Mouse (Mus musculus): ENCODE measurements around the gene Zfp646.
"Not testable (repeated sequence)": the region's sequence is repeated elsewhere in the genome, so short reads cannot be mapped to it uniquely, and the experiment has no call there.

Gene Zfp646

DNA sequence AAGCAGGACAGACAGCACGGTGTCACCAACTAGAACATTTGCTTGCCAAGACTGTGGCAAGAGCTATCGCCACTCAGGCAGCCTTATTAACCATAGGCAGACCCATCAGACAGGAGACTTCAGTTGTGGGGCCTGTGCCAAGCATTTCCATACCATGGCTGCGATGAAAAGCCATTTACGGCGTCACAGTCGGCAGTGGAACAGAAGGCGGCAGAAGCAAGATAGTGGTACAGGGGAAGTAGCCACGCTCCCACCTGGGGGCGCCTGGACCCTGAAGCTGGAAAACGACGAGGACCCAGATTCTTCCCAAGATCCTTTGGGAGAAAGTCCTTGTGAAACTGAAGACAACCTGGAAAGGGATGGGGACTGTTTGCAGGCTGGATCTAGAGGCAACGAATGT lies 4.4 kb downstream of the Zfp646 start:
- DNase-seq (ENCODE audit: low spot score in 2 of 2), result no peak

DNA sequence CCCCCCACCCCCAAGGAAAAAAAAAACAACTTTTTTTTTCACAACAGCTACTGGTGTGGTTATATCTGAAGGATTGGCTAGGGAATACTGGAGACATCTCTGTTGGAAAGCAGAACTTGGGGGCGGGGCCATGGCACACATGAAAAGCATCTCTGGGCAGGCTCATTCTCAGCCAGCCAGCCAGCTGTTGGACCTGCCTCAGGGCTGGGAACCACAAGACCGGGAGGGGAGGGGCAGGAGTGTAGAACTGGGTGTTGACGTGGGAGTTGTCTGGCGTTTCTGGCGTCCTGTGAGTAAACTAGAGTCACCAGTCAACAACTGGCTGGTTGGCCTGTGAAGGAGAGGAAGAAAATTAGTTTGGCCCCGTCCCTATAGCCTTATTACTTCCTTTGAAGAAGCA lies 9.9 kb downstream of the Zfp646 start:
- DNase-seq (ENCODE audit: low spot score in 2 of 2), result peak in 1 of 2 experiments; percentile 62

DNA sequence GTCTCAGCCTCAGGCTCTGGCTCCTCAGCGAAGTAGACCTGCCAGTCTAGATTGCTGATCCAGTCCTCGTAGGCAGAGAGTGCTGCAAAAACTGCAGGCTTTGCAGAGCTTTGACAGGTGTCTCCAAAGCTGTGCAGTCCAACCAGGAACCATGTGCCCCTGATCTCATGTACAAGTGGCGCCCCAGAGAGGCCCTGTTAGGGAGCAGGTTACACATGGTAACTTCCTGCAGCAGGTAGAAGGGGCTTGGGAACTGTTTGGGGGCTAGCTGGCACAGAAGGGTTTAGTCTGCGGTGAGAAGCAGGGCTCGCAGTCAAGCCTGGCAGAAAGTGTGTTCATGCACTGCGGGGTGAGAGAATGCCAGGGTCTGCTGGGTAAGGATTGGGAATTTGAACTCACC lies 10.5 kb downstream of the Zfp646 start:
- DNase-seq (ENCODE audit: low spot score in 2 of 2), result no peak

DNA sequence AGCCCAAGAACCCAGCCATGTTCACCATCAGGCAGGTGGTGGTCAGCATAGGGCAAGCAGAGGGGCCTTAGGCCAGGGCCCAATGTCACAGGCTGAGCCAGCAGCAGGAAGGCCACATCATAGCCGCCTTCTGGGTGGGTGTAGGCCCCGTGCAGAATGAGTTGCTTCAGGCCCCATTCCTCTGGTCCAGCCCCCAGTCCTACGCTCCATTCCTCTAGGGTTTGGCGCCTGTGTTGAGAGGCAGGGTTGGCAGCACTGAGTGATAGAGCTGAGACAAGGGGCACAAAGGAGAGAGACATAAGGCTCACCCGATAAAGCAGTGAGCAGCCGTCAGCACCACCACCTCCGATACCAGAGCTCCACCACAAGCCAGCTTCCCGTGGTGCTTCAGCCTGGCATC lies 11.2 kb downstream of the Zfp646 start:
- DNase-seq (ENCODE audit: low spot score in 2 of 2), result no peak

DNA sequence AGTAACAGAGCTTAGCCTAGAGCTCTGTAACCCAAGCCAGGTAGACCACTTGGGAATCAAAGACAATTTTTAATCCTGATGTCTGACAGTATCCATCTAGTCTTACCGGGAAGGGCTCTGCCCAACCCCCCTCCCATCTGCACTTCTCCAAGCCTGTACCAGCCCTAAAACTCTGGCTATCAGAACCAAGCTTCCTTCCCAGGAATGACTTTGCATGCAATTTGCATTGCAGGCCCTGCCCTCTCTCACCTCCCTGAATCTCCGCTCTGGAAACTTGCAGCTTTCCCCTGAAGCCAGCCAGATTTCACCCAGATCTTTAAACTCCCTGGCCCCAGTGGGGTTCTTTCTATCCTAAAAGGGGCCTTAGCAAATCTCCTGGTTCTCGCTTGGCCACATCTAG lies 11.8 kb downstream of the Zfp646 start:
- no peak for DNase-seq (ENCODE audit: low spot score in 2 of 2)

DNA sequence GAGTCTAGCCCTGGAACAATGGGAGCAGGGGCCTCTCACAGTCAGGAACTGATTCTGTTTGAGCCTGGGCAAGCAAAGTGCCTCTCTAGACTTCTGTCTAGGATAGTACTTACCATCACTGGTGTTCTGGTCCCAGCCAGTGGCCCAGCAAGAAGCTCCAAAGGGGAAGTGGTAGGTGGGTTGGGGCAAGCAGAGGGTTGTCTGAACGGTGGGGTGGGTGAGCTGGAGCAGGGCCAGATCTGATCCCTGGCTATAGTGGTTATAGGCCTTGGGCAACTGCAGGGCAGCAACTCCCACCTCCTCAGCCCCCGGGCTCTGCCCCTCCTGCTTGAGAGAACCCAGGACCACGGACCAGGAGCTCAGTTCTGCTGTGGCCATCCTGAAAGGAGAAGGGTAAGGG lies 12.8 kb downstream of the Zfp646 start:
- no peak for DNase-seq (ENCODE audit: low spot score in 2 of 2)

DNA sequence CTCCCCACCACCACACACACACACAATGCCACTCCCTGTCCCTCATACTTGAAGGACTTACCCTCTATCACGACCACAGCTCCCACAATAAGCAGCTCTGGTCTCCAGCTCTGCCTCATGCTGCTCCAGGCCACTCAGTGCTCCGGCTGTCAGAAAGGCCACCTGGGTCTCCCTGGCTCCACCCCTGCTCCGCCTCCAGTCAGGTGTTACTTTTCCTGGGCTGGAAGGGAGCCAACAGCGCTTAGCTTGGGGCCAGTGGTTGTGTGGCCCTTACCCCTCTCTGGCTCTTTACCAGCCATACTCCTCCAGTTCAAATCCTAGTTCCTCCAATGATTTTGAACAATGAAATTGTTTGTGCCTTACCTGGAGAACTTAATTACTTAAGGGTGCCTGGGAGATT lies 14.8 kb downstream of the Zfp646 start, which contains the start of gene Prss53:
TSS of gene Prss53 (minus strand) at position 173 of the 400 bp plus-strand sequence.
- DNase-seq (ENCODE audit: low spot score in 2 of 2), result no peak

DNA sequence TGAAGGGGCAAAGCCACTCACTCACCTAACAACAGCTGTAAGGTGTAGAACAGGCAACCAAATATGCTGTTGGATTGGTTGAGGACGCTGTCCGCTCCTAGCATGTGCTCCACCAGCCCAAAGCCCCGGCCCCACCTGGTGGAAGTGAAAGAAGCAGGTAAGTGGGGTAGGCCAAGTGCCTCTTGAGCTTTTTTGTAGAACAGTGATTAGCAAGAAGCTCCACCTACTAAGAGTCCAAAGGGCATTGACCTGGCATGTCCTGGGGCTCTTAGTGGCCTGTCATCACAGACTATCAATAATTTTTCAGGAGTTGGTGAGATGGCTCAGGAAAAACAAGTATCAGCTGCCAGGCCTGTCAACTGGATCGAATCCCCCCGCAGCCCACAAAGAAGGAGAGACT lies 18.5 kb downstream of the Zfp646 start:
- no peak for DNase-seq (ENCODE audit: low spot score in 2 of 2)

DNA sequence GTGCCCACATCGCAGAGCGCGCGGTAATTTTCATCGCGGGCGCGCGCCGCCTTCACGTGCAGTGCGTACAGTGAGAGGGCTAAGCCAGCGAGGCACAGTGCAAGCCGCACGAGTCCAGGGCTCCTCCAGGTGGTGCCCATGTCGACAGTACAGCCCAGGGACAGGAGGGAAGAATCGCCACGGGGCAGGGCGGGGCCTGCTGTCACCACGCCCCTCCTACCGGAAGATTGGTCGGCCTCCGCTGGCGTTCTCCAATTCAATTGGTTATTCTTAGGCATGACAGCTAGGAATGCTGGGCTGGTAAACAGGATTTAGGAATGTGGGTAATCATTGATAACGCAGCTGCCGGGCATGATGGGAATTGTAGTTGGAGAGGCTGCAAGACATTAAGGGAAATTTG lies 19.4 kb downstream of the Zfp646 start, which contains the start of the genes Gm21974 and Vkorc1:
TSS of gene Gm21974 (minus strand) at position 13 of the 400 bp plus-strand sequence.
TSS of gene Vkorc1 (minus strand) at position 176 of the 400 bp plus-strand sequence.
- peak; percentile 91 to 95 for DNase-seq (ENCODE audit: low spot score in 2 of 2)

DNA sequence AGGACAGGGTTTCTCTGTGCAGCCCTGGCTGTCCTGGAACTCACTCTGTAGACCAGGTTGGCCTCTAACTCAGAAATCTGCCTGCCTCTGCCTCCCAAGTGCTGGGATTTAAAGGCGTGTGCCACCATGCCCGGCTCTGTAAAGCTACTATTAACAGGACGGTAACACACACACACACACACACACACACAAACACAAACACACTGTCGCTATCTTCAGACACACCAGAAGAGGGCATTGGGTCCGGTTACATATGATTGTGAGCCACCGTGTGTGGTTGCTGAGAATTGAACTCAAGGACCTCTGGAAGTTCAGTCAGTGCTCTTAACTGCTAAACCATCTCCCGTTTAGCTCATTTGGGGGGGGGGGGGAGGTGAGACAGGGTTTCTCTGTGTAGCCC lies 19.9 kb downstream of the Zfp646 start:
- DNase-seq (ENCODE audit: low spot score in 2 of 2), result not testable (repeated sequence)

DNA sequence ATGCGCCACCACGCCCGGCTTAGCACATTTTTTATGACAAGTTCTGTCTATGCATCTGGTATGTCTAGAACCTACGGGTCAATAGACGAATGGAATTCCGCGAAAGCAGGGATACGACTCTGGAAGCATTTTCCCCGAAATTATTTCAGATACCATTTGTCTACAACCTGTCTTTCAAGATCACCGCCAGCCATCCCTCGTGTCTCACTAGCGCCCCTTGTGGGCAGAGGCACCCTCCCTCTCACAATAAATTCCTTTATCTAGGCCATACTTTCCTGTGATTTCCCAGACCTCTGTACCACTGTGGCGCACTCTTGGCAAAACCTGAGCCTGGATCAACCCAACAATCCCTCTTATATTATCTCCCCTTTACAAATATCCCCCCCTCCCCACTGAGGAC lies 20.4 kb downstream of the Zfp646 start:
- peak in 1 of 2 experiments; percentile 33 for DNase-seq (ENCODE audit: low spot score in 2 of 2)

DNA sequence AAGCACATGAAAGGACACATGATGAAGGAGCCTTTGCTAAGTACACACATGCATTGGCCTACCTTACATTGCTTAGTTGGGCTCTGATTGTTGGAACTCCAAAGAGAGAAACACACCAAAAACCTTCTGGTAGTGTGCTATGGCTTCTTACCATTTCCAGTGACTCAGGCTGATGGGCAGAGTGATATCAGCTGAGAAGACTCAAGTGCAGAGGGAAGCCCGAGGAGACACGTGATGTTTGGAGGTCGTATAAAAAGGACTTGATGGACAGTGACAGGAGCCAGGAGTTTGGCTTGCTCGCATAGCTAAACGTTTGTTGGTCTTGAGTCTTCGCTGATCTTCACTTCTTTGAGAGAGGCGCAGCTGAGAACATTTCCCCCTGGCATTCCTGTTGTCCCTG lies 21.5 kb downstream of the Zfp646 start:
- no peak for DNase-seq (ENCODE audit: low spot score in 2 of 2)

DNA sequence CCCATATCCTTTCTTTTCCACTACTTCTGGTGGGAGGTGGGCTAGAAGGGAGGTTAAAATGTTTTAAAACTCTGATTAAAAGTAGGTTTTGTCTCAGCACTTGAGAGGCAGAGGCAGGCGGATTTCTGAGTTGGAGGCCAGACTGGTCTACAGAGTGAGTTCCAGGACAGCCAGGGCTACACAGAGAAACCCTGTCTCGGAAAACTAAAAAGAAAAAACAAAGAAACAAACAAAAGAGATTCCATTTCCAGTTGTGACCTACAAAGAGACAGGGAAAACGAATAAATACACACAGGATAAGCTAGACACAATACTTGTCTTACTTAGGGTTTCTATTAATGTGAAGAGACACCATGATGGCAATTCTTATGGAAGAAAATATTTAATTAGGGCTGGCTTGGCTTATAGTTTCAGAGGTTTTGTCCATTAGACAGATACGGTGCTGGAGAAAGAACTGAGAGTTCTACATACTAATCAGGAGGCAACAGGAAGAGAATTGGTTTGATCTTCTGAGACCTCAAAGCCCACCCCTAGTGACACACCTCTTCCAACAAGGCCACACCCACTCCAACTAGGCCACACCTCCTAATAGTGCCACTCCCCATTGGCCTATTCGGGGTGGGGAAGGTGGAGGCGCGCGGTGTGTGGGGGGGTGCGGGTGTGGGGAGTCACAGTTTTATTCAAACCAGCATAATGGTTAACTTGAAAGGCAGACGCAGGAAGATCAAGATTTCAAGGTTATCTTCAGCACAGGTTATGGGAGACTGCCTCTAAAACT lies 22.3 kb downstream of the Zfp646 start:
- DNase-seq (ENCODE audit: low spot score in 2 of 2), result no peak

DNA sequence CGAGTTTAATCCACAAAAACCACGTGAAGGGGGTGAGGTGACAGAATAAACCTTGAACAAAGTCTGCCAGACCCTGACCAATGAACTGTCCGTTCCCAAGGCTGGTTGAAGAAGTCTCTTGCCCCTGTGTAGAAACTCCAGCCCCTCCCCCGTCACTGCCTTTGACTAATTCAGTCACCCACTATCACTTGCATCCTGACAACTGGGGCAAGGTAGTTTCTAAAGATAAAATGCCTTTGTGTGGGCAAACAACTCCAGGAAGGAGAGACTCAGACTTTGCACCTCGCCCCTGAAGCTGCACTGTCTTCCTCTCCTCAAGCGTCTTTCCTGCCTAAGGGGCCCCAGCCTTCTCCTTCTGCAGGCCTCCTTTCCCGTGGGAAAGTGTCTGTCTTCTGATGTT lies 24.0 kb downstream of the Zfp646 start:
- no peak for DNase-seq (ENCODE audit: low spot score in 2 of 2)

DNA sequence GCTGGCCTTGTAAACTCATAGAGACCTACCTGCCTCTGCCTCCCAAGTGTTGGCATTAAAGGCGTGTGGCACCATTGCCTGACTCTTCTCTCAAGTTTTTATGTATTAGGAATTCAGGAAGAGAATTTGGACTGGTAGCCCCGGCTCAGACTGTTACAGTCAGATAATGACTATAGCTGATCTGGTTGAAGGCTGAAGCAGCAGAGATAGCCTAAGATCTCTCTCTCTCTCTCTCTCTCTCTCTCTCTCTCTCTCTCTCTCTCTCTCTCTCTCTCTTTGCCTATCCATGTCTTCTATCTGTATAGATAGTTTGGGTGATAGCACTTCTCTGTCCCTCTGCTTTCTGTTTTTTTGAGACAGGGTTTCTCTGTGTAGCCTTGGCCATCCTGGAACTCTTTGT lies 25.8 kb downstream of the Zfp646 start:
- no peak for DNase-seq (ENCODE audit: low spot score in 2 of 2)

DNA sequence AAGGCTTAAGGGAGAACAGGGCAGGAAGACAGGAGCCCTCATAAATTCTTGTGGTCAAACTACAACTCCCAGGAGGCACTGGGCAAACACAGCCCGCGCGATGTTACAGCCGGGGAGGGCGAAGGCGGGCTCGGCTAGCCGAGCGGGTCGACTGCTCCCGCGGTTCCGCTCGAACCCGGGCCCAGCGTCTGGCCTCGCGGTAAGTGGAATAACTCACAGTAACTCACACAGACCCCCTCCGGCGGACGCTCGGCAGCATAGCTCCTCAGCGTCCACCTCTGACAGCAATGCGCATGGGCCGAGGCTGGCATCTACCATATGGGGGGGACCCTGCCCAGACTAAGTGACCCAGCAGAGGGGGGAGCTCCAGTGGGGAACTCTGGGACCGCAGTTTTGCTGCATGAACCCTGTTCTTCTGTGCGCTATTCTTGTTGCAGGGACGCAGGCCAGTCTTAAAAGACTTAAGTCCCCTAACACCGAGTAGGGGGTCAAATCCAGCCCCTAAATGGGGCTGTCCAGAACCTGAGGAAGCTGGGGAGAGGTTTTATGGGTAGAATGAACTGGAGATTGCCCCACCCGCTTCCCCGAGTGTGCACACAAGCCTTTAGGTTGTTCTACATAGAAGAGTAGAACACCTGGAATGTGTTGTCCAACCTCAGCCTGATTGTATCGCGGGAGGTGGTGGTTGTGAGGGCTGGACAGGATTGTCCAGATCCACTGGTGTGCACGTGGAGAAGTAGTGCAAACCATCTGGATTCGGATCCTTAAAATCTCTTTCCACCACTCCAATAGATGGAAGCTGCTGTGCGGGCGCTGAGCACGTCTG lies 28.2 kb downstream of the Zfp646 start, which contains the start of gene Bckdk:
TSS of gene Bckdk (plus strand) at position 112 of the 826 bp plus-strand sequence.
- DNase-seq (ENCODE audit: low spot score in 2 of 2), result peak; percentile 57 to 72

DNA sequence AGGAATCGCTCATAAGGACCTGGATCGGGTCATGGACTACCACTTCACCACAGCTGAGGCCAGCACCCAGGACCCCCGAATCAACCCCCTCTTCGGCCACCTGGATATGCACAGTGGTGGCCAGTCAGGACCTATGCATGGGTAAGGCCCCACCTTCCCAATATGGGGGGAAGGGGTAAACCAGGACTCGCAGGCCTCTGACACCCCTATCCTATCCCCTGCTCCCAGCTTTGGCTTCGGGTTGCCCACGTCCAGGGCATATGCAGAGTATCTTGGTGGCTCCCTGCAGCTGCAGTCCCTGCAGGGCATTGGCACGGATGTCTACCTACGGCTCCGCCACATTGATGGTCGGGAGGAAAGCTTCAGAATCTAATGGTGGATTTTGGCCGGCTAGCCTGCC lies 31.9 kb downstream of the Zfp646 start:
- no peak for DNase-seq (ENCODE audit: low spot score in 2 of 2)

DNA sequence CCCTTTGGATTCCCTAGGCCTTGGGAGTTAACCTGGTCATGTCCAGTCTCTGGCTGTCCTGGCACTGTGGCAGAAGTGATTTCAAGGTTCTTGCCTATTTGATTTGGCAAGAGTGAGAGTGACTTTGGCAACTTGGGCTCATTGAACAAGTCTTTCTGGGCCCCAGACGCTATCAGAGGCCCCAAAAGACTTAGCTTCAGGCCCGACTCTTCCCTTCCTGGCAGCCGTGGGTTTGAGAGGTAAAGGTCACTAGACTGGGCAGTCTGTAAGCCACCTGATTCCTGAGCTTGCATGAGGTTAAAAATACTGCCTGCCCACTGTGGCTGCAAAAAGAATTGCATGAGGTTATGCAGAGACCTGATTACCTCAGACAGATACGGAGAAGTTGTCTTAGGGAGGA lies 32.6 kb downstream of the Zfp646 start:
- DNase-seq (ENCODE audit: low spot score in 2 of 2), result no peak

DNA sequence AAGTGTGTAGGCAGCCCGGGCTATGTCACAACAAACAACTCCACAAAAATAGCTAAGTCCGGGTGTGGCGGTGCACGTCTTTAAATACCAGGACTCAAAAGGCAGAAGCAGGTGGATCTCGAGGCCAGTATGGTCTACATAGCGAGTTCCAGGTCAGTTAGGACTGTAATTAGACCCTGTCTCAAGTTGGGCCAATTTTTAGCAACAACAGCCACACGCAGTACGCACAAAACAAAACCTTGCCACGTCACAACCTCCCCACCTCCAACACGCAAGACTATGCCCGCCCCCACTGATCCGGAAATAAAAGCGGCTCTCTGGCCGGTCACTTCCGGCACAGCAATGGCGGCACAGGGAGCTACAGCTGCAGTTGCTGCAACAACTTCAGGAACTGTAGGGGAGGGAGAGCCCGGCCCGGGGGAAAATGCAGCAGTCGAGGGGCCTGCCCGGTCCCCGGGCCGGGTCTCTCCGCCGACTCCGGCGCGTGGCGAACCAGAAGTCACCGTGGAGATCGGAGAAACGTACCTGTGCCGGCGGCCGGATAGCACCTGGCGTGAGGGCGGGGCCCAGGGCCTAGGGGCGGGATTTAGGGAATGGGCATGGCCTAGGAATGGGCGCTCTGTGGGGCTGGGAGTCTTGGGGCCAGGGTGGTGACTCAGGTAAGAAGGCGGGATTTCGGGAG lies 36.3 kb downstream of the Zfp646 start, which contains the start of gene Kat8:
TSS of gene Kat8 (plus strand) at position 327 of the 682 bp plus-strand sequence.
- peak; percentile 86 to 91 for DNase-seq (ENCODE audit: low spot score in 2 of 2)

DNA sequence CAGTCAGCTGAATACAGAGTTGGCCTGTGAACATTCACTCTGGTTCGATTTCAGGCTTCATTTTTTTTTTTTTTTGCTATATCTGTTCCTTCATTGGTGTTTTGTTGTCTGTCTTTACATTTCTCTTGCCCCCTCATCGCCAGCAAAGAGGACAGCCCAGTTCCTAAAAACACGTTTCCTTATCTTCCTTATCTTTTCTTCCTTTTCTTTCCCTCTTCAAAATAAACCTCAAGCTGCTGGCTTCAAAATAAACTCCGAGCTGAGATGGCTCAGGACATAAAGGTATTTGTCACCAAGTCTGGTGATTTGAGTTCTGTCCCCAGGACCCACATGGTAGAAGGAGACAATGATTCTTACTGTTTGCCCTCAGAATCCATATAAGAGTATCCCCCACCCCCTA lies 36.9 kb downstream of the Zfp646 start:
- no peak for DNase-seq (ENCODE audit: low spot score in 2 of 2)

DNA sequence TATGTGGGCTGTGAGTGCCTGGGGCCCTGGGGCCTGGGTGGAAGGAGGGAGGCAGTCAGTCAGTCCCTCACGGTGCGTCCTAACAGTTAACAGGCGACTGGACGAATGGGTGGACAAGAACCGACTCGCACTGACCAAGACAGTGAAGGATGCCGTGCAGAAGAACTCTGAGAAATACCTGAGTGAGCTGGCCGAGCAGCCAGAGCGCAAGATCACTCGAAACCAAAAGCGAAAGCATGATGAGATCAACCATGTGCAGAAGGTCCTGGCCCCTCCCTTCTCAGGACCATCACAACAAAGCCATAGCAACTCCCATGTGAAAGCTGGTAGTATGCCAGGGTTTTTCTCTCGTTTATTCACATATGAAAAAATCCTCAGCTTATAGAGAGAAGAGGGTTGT lies 39.3 kb downstream of the Zfp646 start:
- no peak for DNase-seq (ENCODE audit: low spot score in 2 of 2)

DNA sequence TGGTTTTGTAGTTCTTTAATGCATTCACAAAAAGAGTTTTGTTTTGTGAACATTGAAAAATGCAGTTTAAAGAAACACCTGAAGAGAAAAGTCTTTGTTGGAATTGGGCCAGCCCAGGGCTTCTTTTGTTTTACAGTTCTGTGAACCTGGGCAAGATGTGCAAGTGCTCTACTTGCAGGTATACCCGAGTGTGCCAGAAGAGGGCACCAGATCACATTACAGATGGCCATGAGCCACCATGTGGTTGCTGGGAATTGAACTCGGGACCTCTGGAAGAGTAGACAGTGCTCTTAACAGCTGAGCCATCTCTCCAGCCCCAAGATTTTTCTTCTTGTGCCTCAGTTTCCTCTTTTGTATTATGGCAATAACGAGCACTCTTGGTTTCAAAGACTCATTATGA lies 42.2 kb downstream of the Zfp646 start:
- DNase-seq (ENCODE audit: low spot score in 2 of 2), result no peak
